ENCODE assay signal across 26 mouse cellular contexts in genomic region chr2:59538031-59538430, GRCm38 (mm10). TPM values are rescaled to one million over a fixed set of nuclear protein-coding genes. Genes with fewer than 3 reads are reported as not detected.
DNase-seq lines count a peak whose midpoint lies in the region; ATAC-seq lines count a peak whose summit lies in the region.
"Had no signal": no experiment of that assay in that cellular context is flagged by ENCODE, and none has a peak within 500 bp of the region (broad histone marks: within the 10 kb centered on the region; RNA-seq: fewer than 3 reads in every experiment).

No protein-coding gene starts in this region.

- DNase-seq in embryo, embryonic 10.5 days (ENCODE audit: low spot score), result peak; percentile 29
- DNase-seq in embryo, embryonic 9.5 days (ENCODE audit: extremely low spot score), result no peak
- DNase-seq in layer of hippocampus, adult 9-11 months, result peak; percentile 63
- DNase-seq in layer of hippocampus, adult 11-12 months (ENCODE audit: low spot score), result no peak
- DNase-seq in NIH3T3 (ENCODE audit: low read depth), result peak; percentile 51
- peak; percentile 61 for DNase-seq in limb, embryonic 11.5 days (ENCODE audit: low spot score)
- DNase-seq in retina, postnatal 1 day, result no peak
- no peak for DNase-seq in spleen, adult 12 weeks (ENCODE audit: low spot score)
- DNase-seq: cerebellum, adult 18-20 months; cerebellum, postnatal 25 days; kidney, adult 2 months; right cerebral cortex, postnatal 14 days; thymus, postnatal 14 days had no signal

- H3K4me2 ChIP-seq in limb, embryonic 11.5 days (ENCODE audit: low read depth, severe bottlenecking), result no peak overlapping the region
- H3K4me2 ChIP-seq: embryonic facial prominence, embryonic 12.5 days; forebrain, embryonic 12.5 days; hindbrain, embryonic 15.5 days had no signal

- peak overlapping the region; percentile 23 for H3K27ac ChIP-seq in limb, embryonic 11.5 days (replicated peaks; ENCODE audit: low read depth, low read length)
- H3K27ac ChIP-seq: embryonic facial prominence, embryonic 12.5 days; forebrain, embryonic 12.5 days; heart, embryonic 10.5 days; hindbrain, embryonic 15.5 days; kidney, postnatal 0 days; macrophage; midbrain, embryonic 10.5 days had no signal

- H3K9ac ChIP-seq in limb, embryonic 11.5 days (ENCODE audit: low read length), result no peak overlapping the region
- H3K9ac ChIP-seq: embryonic facial prominence, embryonic 12.5 days; forebrain, embryonic 12.5 days; hindbrain, embryonic 15.5 days had no signal

- peaks cover 9% of the 10 kb centered on the region for H3K4me1 ChIP-seq in limb, embryonic 11.5 days (ENCODE audit: control insufficient read depth, insufficient read depth, low read length)
- H3K4me1 ChIP-seq: hindbrain, embryonic 15.5 days had no signal

- peak; percentile 84 for ATAC-seq in limb, embryonic 11.5 days (ENCODE audit: insufficient number of reproducible peaks, low FRiP score, low TSS enrichment, low read depth)
- ATAC-seq: CD4-positive, CD25-positive, alpha-beta regulatory T cell, adult 4 months; lung, postnatal 0 days; Patski had no signal

- no peaks in the 10 kb centered on the region for H3K27me3 ChIP-seq in limb, embryonic 11.5 days (ENCODE audit: control insufficient read depth, insufficient read depth, low read length)
- H3K27me3 ChIP-seq: embryonic facial prominence, embryonic 12.5 days; forebrain, embryonic 12.5 days; hindbrain, embryonic 15.5 days; Patski had no signal

- 9% methylated on average over 7 of the region's 7 CpGs for WGBS in limb, embryonic 11.5 days

- no peaks in the 10 kb centered on the region for H3K36me3 ChIP-seq in limb, embryonic 11.5 days (ENCODE audit: control insufficient read depth, insufficient read depth, low read length)
- H3K36me3 ChIP-seq: embryonic facial prominence, embryonic 12.5 days; forebrain, embryonic 12.5 days; heart, embryonic 10.5 days; hindbrain, embryonic 15.5 days; midbrain, embryonic 10.5 days had no signal

- H3K4me3 ChIP-seq in limb, embryonic 11.5 days (ENCODE audit: low read depth, low read length), result no peak overlapping the region
- H3K4me3 ChIP-seq: embryonic facial prominence, embryonic 12.5 days; forebrain, embryonic 12.5 days; heart, embryonic 10.5 days; hindbrain, embryonic 15.5 days; midbrain, embryonic 10.5 days had no signal

- H3K9me3 ChIP-seq in limb, embryonic 11.5 days (ENCODE audit: control insufficient read depth, low read length), result no peaks in the 10 kb centered on the region
- H3K9me3 ChIP-seq: embryonic facial prominence, embryonic 12.5 days; forebrain, embryonic 12.5 days; heart, embryonic 10.5 days; hindbrain, embryonic 15.5 days; midbrain, embryonic 10.5 days had no signal

RNA-seq across cellular contexts. Expression of gene Dapl1, which starts 53.6 kb away (rescaled TPM):
- polyA plus RNA-seq in limb, embryonic 11.5 days (2014; fragmentation: Nextera tagmentation; extraction: Ambion mirVana), result 0.98 and 1.0 TPM in 2 replicates
- polyA plus RNA-seq: intestine, embryonic 14.5 days; liver, adult 2 months; liver, embryonic 16.5 days; macrophage; Patski had no signal

Comparison
In these comparisons a context has a peak if more than half of its experiments do, and no peak if none do; other contexts are left out.
1. DNase-seq: peak in embryo, embryonic 10.5 days (single experiment), layer of hippocampus, adult 9-11 months (single experiment), NIH3T3 (single experiment) and limb, embryonic 11.5 days (single experiment); none in embryo, embryonic 9.5 days (single experiment), layer of hippocampus, adult 11-12 months (single experiment), retina, postnatal 1 day (single experiment) and spleen, adult 12 weeks (single experiment).